Comparison of ENCODE assay signal across 13 mouse cellular contexts in genomic region chr6:39373301-39373955, GRCm38 (mm10). TPM values are rescaled to one million over a fixed set of nuclear protein-coding genes. Genes with fewer than 3 reads are reported as not detected.
DNase-seq lines count a peak whose midpoint lies in the region; ATAC-seq and TF ChIP-seq lines count a peak whose summit lies in the region.
"Had no signal": no experiment of that assay in that cellular context is flagged by ENCODE, and none has a peak within 500 bp of the region (broad histone marks: within the 10 kb centered on the region; RNA-seq: fewer than 3 reads in every experiment).

No protein-coding gene starts in this region.

- H3K9ac ChIP-seq in heart, postnatal 0 days (replicated peaks; ENCODE audit: low read depth, low read length), result no peak overlapping the region
- no peak overlapping the region for H3K9ac ChIP-seq in midbrain, embryonic 11.5 days (ENCODE audit: low read length)
- no peak overlapping the region for H3K9ac ChIP-seq in midbrain, embryonic 16.5 days (ENCODE audit: low read depth, low read length)
- H3K9ac ChIP-seq: embryonic facial prominence, embryonic 12.5 days had no signal

- H3K4me1 ChIP-seq in heart, postnatal 0 days (ENCODE audit: control insufficient read depth, insufficient read depth), result peaks cover 15% of the 10 kb centered on the region
- peaks cover 9% of the 10 kb centered on the region for H3K4me1 ChIP-seq in heart, embryonic 10.5 days
- H3K4me1 ChIP-seq in midbrain, embryonic 11.5 days (ENCODE audit: control insufficient read depth, insufficient read depth, low read length), result peaks cover 10% of the 10 kb centered on the region
- peaks cover 14% of the 10 kb centered on the region for H3K4me1 ChIP-seq in midbrain, embryonic 16.5 days (ENCODE audit: control insufficient read depth, insufficient read depth, low read length)

- no peak for TF ChIP-seq CTCF in heart, postnatal 0 days (IDR thresholded peaks at IDR 0.05; ENCODE audit: low read depth)

- WGBS in heart, postnatal 0 days, result 85% methylated on average over 4 of the region's 4 CpGs
- 79% methylated on average over 4 of the region's 4 CpGs for WGBS in heart, embryonic 10.5 days
- 88% methylated on average over 4 of the region's 4 CpGs for WGBS in midbrain, embryonic 11.5 days
- WGBS in midbrain, embryonic 16.5 days, result 84% methylated on average over 4 of the region's 4 CpGs

- no peaks in the 10 kb centered on the region for H3K9me3 ChIP-seq in heart, postnatal 0 days (replicated peaks; ENCODE audit: control insufficient read depth, low read length)
- no peaks in the 10 kb centered on the region for H3K9me3 ChIP-seq in heart, embryonic 10.5 days
- no peaks in the 10 kb centered on the region for H3K9me3 ChIP-seq in midbrain, embryonic 11.5 days (ENCODE audit: control insufficient read depth, low read length)
- no peaks in the 10 kb centered on the region for H3K9me3 ChIP-seq in midbrain, embryonic 16.5 days (replicated peaks; ENCODE audit: control insufficient read depth, low read length, poor library complexity, severe bottlenecking)
- H3K9me3 ChIP-seq: embryonic facial prominence, embryonic 12.5 days; limb, embryonic 13.5 days had no signal

- no peaks in the 10 kb centered on the region for H3K27me3 ChIP-seq in heart, postnatal 0 days (ENCODE audit: control insufficient read depth, insufficient read depth, low read length)
- H3K27me3 ChIP-seq in heart, embryonic 10.5 days (ENCODE audit: insufficient read depth, poor library complexity, severe bottlenecking), result no peaks in the 10 kb centered on the region
- H3K27me3 ChIP-seq in midbrain, embryonic 11.5 days (ENCODE audit: control insufficient read depth, insufficient read depth, low read length), result no peaks in the 10 kb centered on the region
- H3K27me3 ChIP-seq in midbrain, embryonic 16.5 days (ENCODE audit: control insufficient read depth, insufficient read depth, low read depth, low read length), result no peaks in the 10 kb centered on the region
- H3K27me3 ChIP-seq: embryonic facial prominence, embryonic 12.5 days; limb, embryonic 13.5 days had no signal

- no peak for DNase-seq in heart, postnatal 0 days (ENCODE audit: low spot score)
- no peak for DNase-seq in heart, embryonic 10.5 days (ENCODE audit: low spot score)
- peak; percentile 61 for DNase-seq in midbrain, embryonic 11.5 days (ENCODE audit: low spot score, missing footprints)
- peak; percentile 24 to 42 for DNase-seq in kidney, postnatal 4 days
- no peak for DNase-seq in frontal cortex, adult 2 months (ENCODE audit: extremely low spot score in 1 of 2, low spot score in 1 of 2)
- no peak for DNase-seq in spleen, postnatal 14 days (ENCODE audit: low spot score in 2 of 2)
- DNase-seq: cerebellum, adult 18-20 months had no signal

- H3K4me2 ChIP-seq in heart, postnatal 0 days (ENCODE audit: low read depth, low read length), result no peak overlapping the region
- no peak overlapping the region for H3K4me2 ChIP-seq in midbrain, embryonic 11.5 days
- no peak overlapping the region for H3K4me2 ChIP-seq in midbrain, embryonic 16.5 days (ENCODE audit: low read length)
- H3K4me2 ChIP-seq: embryonic facial prominence, embryonic 12.5 days; limb, embryonic 13.5 days had no signal

- no peak for TF ChIP-seq EP300 in heart, postnatal 0 days (IDR thresholded peaks at IDR 0.05; ENCODE audit: low read depth)

- no peak for ATAC-seq in heart, postnatal 0 days (ENCODE audit: insufficient read depth, low read depth)
- no peak for ATAC-seq in midbrain, embryonic 11.5 days (ENCODE audit: low FRiP score)
- no peak for ATAC-seq in midbrain, embryonic 16.5 days
- ATAC-seq: CD4-positive, CD25-positive, alpha-beta regulatory T cell, adult 4 months; forebrain, embryonic 16.5 days had no signal

- peaks cover 6% of the 10 kb centered on the region; the same call in 1 of the 2 replicates for H3K36me3 ChIP-seq in heart, postnatal 0 days (replicated peaks; ENCODE audit: control insufficient read depth, insufficient read depth, low read length)
- peaks cover 15% of the 10 kb centered on the region for H3K36me3 ChIP-seq in heart, embryonic 10.5 days
- no peaks in the 10 kb centered on the region for H3K36me3 ChIP-seq in midbrain, embryonic 11.5 days (ENCODE audit: control insufficient read depth, insufficient read depth, low read length)
- peaks cover 7% of the 10 kb centered on the region for H3K36me3 ChIP-seq in midbrain, embryonic 16.5 days (ENCODE audit: control insufficient read depth, insufficient read depth, low read length)

- peak overlapping the region; percentile 39; the same call in 1 of the 2 replicates for H3K27ac ChIP-seq in heart, postnatal 0 days (ENCODE audit: low read depth)
- no peak overlapping the region for H3K27ac ChIP-seq in heart, embryonic 10.5 days
- no peak overlapping the region for H3K27ac ChIP-seq in midbrain, embryonic 11.5 days (ENCODE audit: low read depth, low read length)
- no peak overlapping the region for H3K27ac ChIP-seq in midbrain, embryonic 16.5 days (ENCODE audit: low read length)
- H3K27ac ChIP-seq: limb, embryonic 13.5 days had no signal

- no peak overlapping the region for H3K4me3 ChIP-seq in heart, postnatal 0 days (ENCODE audit: low read depth, low read length)
- H3K4me3 ChIP-seq in heart, embryonic 10.5 days, result no peak overlapping the region
- H3K4me3 ChIP-seq in midbrain, embryonic 11.5 days (ENCODE audit: low read depth, low read length), result no peak overlapping the region
- H3K4me3 ChIP-seq in midbrain, embryonic 16.5 days (ENCODE audit: low read depth, low read length), result no peak overlapping the region
- H3K4me3 ChIP-seq: embryonic facial prominence, embryonic 12.5 days; limb, embryonic 13.5 days had no signal

RNA-seq across cellular contexts. Expression of gene Slc37a3, which starts 4.0 kb away (rescaled TPM):
- total RNA-seq in heart, postnatal 0 days (2014; rRNA removed; ENCODE audit: low replicate concordance), result 9.0 and 12.6 TPM in 2 replicates
- polyA plus RNA-seq in heart, postnatal 0 days (2015; fragmentation: Nextera tagmentation; extraction: Ambion mirVana), result 19.9 TPM in 2 replicates
- polyA plus RNA-seq in heart, embryonic 10.5 days (2016; fragmentation: Nextera tagmentation; extraction: Ambion mirVana), result 39.9 and 41.7 TPM in 2 replicates
- 43.6 and 50.7 TPM in 2 replicates for polyA plus RNA-seq in midbrain, embryonic 11.5 days (2014; fragmentation: Nextera tagmentation; extraction: Ambion mirVana)
- 64.9 and 67.9 TPM in 2 replicates for polyA plus RNA-seq in midbrain, embryonic 16.5 days (2015; fragmentation: Nextera tagmentation; extraction: Ambion mirVana)
- polyA plus RNA-seq in frontal cortex, adult 2 months (2012; rRNA removed), result 30.6 and 34.8 TPM in 2 replicates

RNA-seq across cellular contexts. Expression of gene Rab19, which starts 7.5 kb away (rescaled TPM):
- total RNA-seq in heart, postnatal 0 days (2014; rRNA removed; ENCODE audit: low replicate concordance), result 0.43 TPM in 1 of 2 replicates, not detected in the other
- 0.30 and 0.40 TPM in 2 replicates for polyA plus RNA-seq in heart, postnatal 0 days (2015; fragmentation: Nextera tagmentation; extraction: Ambion mirVana)
- 0.53 and 0.54 TPM in 2 replicates for polyA plus RNA-seq in heart, embryonic 10.5 days (2016; fragmentation: Nextera tagmentation; extraction: Ambion mirVana)
- 0.23 and 0.30 TPM in 2 replicates for polyA plus RNA-seq in midbrain, embryonic 11.5 days (2014; fragmentation: Nextera tagmentation; extraction: Ambion mirVana)
- 0.35 TPM in 1 of 2 replicates, not detected in the other for polyA plus RNA-seq in midbrain, embryonic 16.5 days (2015; fragmentation: Nextera tagmentation; extraction: Ambion mirVana)
- 0.22 and 0.27 TPM in 2 replicates for polyA plus RNA-seq in frontal cortex, adult 2 months (2012; rRNA removed)
- total RNA-seq: layer of hippocampus, adult 18-20 months had no signal

RNA-seq across cellular contexts. Expression of gene Mkrn1, which starts 46.8 kb away (rescaled TPM):
- 51.7 and 61.1 TPM in 2 replicates for total RNA-seq in heart, postnatal 0 days (2014; rRNA removed; ENCODE audit: low replicate concordance)
- polyA plus RNA-seq in heart, postnatal 0 days (2015; fragmentation: Nextera tagmentation; extraction: Ambion mirVana), result 52.1 and 57.5 TPM in 2 replicates
- polyA plus RNA-seq in heart, embryonic 10.5 days (2016; fragmentation: Nextera tagmentation; extraction: Ambion mirVana), result 33.0 and 34.2 TPM in 2 replicates
- 128 and 131 TPM in 2 replicates for polyA plus RNA-seq in midbrain, embryonic 11.5 days (2014; fragmentation: Nextera tagmentation; extraction: Ambion mirVana)
- polyA plus RNA-seq in midbrain, embryonic 16.5 days (2015; fragmentation: Nextera tagmentation; extraction: Ambion mirVana), result 258 and 268 TPM in 2 replicates
- 102 and 108 TPM in 2 replicates for polyA plus RNA-seq in frontal cortex, adult 2 months (2012; rRNA removed)

Comparison
In these comparisons a context has a peak if more than half of its experiments do, and no peak if none do; other contexts are left out.
1. DNase-seq: peak in midbrain, embryonic 11.5 days (single experiment) and kidney, postnatal 4 days (2 of 2); none in heart, postnatal 0 days (single experiment), heart, embryonic 10.5 days (single experiment), frontal cortex, adult 2 months (0 of 2) and spleen, postnatal 14 days (0 of 2).